Mouse (Mus musculus) frontal cortex, adult 2 months (tissue): ENCODE results near the gene Rtcb. TPM values are rescaled to one million over a fixed set of nuclear protein-coding genes. Genes with fewer than 3 reads are reported as not detected.
A peak's percentile ranks its signal among the peaks of the same experiment; 100 is the strongest.

Experiments
- DNase-seq, 2 experiments: peaks; one replicate each; pipeline ENCODE4 v3.0.0; 2022; ENCODE audit warnings: low spot score in 1 of 2; ENCODE audit errors: extremely low spot score in 1 of 2
- polyA plus RNA-seq: library from polyadenylated mRNA; depleted of rRNA; stranded (reverse); fragments of >200 nt; gene quantifications from 2 replicates; pipeline ENCODE4 v1.2.3, GENCODE M21; 2012; rRNA removed

Rtcb gene
- 116 TPM in 2 replicates for polyA plus RNA-seq

GRCm38 (mm10) chr10:85957464-85957950, at the start of gene Rtcb:
Gene Rtcb (minus strand): TSS chr10:85957823.
- DNase-seq: peak; percentile 88 to 99

GRCm38 (mm10) chr10:86006455-86006854, 48.8 kb upstream of the Rtcb start:
- DNase-seq: no peak

- no peak for DNase-seq
These were observed 42.8 kb upstream of the Rtcb start for GRCm38 (mm10) chr10:86000447-86000846.

DNA sequence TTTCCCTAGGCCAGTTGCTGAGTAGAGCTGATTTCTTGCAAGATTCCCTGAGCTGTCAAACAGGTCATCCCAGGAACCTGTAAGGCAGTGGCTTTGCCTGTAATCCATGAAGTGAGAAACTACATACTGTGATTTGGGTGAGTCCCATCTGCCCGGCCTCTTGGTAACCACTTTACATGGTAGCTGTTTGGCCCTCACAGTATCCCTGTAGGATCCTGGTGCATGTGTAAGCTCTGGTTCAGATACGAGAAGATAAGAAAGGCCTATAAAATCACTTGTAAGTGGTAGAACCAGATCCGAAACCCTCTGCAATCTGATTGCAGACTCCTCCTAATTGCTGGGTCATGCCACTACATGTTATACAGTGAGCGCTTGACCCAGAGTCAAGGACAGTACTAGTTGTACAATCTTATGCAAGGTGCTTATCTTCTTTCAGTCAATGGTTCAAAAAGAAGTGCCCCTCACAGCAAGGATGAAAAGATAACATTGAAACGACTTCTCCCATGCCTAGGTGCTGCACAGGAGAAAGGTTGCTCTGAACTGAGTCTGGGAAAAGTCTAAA, 37.0 kb upstream of the Rtcb start:
- no peak for DNase-seq

- DNase-seq: no peak
These were observed 36.2 kb upstream of the Rtcb start for GRCm38 (mm10) chr10:85993836-85994235.

DNA sequence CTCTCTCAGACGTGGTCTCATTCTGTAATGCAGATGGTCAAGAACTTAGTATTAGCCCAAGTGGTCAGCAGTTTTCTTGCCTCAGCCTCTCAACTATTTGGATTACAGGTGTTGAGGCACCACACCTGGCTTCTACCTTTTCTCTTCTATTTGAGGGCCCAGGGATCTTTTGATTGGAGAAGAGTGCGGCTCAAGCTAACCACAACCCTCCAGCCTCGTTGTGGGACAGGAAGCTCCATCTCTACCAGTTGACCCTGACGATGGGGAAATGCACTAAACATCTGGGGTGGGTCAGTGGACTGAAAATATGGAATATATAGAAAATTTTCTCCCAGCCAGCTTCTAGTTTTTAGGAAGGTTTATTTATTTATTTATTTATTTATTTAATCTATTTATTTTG, 34.8 kb upstream of the Rtcb start:
- no peak for DNase-seq

DNA sequence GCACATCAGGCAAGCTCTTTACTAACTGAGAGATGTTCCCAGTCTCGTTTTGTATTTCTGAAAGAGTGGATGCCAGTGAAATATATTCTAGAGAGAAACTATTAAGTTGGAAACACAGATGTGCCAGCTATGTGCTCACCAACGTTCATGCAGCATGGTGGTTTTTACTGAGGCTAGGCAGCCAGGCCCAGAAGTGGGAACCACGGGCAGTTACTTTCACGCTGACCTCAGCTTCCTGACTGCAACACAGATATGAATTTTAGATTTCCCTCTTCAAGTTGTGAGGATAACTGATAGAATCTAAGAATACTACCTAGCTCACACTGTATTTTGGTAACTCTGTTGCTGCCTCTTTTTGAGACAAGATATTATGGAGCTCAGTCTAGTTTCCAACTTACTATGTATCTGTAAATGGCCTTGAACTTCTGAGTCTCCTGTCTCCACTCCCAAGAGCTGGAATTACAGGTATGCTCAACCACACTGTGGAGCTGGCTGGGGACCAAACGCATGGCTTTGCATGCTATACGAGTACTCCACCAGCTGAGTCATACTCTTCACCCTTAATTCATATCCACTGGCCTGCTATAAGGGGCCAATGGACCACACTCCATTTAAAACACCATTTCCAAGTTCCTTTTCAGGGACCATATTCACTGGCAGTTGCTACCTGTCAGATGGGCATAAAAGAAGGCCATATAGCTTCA, 31.9 kb upstream of the Rtcb start:
- no peak for DNase-seq

- peak in 1 of 2 experiments; percentile 33 for DNase-seq
These were observed 15.3 kb upstream of the Rtcb start for GRCm38 (mm10) chr10:85972915-85973314.

DNA sequence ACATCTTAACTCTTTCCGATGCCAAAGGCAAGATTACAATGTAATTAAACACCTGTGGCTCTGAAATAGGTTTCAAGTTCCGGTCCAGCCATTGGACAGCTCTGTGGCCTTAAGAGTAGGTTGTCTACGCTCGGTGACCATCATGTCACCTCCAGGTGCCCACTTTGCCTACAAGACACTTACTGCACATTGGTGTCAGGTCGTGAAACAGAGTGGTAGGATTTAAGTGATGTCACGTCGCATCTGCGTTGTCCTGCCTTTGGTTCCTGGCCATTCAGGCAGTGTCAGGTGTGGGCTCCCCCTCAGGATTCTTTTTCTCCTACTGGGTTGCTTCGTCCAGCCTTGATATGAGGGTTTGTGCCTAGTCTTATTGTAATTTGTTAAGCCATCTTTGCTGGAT, 14.2 kb upstream of the Rtcb start:
- no peak for DNase-seq

GRCm38 (mm10) chr10:85969894-85970620, 12.4 kb upstream of the Rtcb start:
- no peak for DNase-seq

- DNase-seq: no peak
These were observed 11.1 kb upstream of the Rtcb start for GRCm38 (mm10) chr10:85968731-85969130.

- DNase-seq: peak; percentile 44 to 95
These were observed 10.6 kb upstream of the Rtcb start for GRCm38 (mm10) chr10:85968157-85968634.

DNA sequence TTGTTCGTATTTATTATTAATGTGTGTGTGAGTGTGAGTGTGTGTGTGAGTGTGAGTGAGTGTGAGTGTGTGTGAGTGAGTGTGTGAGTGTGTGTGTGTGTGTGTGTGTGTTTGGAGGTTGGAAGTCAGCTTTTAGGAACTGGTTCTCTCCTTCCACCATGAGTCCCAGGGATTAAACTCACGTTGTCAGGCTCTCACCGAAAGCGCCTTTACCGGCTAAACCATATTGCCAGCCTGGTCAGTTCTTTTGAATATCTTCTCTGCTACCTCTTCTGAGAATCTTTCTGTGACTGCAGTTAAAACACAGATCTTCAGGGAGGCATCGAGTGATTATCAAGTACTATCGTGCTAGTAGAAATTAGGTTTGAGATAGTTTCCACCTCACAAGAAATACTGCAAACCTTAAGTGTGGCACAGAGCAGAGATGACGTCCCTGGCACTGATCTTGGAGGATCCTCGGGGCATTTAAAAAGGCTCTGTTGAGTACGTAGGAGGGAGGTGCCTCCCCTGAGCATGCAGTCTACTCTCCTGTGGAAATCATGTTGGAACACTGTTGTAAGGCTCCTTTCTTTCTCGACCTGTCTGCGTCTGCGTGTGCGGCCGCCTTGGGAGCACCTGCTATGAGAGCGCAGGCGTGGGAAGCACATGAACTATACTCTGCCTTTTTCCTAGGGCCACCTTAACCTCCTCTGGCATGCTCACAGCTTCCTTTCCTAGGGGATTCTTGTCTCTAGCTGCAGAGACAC, 10.0 kb upstream of the Rtcb start:
- DNase-seq: no peak

DNA sequence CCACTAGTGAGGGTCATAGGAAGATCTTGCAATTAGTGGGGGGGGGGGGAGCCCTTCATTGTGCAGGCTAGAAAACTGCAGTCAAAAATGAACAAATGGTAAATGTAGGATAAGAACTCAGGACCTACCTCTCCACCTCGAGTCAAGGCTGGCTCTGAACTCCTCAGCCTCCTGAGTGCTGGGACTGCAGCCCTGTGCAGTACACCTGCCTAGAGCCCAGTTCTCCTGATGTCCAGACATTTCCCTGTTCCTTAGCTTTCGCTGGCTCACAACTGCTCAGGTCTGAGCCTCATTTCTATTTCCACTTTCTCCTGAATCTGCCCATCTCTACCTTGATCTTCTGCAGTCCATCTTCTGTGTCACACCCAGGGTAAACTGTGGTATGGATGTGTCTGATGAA, 8.9 kb upstream of the Rtcb start:
- DNase-seq: no peak

DNA sequence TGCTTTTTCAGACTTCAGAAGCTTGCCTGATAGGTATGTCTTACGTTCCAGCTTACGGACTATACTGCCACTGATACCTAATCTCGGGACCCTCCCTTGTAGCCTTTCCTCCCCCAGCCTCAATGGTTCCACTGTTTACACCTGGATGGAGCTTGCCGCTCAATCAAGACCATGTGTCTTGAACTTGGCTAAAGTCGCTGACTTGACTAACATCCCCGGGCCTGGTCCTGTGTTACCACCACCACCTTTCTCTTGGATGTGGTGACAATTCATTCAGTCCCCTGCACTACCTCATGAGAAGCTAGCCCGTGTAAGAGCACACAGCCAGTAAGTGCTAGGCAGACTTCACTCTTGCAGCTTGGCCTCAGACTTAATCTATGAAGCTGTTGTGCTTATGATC, 6.7 kb upstream of the Rtcb start:
- no peak for DNase-seq

- no peak for DNase-seq
These were observed 5.3 kb upstream of the Rtcb start for GRCm38 (mm10) chr10:85962897-85963296.

DNA sequence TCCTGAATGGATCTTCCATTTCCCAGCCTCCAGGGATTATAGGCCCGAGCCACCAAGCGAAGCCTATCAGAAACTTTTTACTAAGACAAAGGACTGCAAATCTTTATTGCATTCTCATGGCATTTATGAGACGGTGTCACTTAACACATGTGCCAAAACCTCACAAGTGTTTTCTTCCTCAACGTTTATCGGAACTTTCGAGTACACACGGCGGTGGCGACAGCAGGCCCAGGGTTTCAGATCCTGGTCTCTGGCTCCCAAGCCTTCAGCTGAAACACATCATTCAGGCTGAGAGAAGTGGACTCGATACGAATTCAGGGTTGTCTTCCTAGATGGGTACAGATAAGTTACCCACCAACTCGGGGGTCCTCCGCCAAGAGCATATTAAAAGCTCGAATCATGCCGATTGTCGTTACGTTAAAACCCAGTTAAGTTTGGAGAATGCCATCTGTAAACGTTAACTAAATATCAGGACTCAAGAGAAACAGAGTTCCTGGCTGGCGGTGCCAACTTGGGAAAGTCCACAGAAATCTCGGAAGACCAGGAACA, 678 bp downstream of the Rtcb start:
- peak in 1 of 2 experiments; percentile 10 for DNase-seq

DNA sequence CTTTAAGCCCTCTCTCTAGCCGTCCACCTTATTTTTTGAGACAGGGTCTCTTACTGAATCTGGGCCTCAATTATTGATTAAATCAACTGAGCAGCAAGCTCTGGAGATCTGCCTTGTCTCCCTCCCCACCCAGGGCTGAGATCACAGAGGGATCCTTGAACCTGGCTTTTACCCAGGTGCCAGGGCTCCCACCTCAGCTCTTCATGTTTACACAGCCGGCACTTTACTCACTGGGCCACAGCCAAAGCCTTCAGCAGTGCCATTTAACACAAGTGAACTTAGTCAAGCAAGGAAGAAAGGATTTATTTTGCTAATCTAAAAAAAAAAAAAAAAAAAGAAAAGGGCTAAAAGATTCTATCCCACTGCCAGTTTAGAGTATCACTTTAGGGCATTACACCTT, 3.2 kb downstream of the Rtcb start:
- no peak for DNase-seq

- no peak for DNase-seq
These were observed 4.2 kb downstream of the Rtcb start for GRCm38 (mm10) chr10:85953401-85953800.

GRCm38 (mm10) chr10:85951765-85952443, 5.7 kb downstream of the Rtcb start:
- DNase-seq: no peak
